Mouse (Mus musculus) urinary bladder, adult 2 months (tissue): ENCODE measurements around the gene Tent2. TPM values are rescaled to one million over a fixed set of nuclear protein-coding genes. Genes with fewer than 3 reads are reported as not detected.

Source experiments
- DNase-seq: peaks from one replicate; pipeline ENCODE4 v3.0.0; 2022; ENCODE audit warnings: low spot score
- polyA plus RNA-seq: library from polyadenylated mRNA; depleted of rRNA; stranded (reverse); fragments of >200 nt; gene quantifications from 2 replicates; pipeline ENCODE4 v1.2.3, GENCODE M21; 2012; rRNA removed

Tent2 gene
- polyA plus RNA-seq, 1 experiment, result 39.4 TPM

GRCm38 (mm10) chr13:93143819-93144283, 48.3 kb downstream of the Tent2 start:
- DNase-seq, result no peak

- no peak for DNase-seq
Observed at GRCm38 (mm10) chr13:93141184-93141583, 51.0 kb downstream of the Tent2 start.

GRCm38 (mm10) chr13:93138059-93138458, 54.1 kb downstream of the Tent2 start:
- no peak for DNase-seq

DNA sequence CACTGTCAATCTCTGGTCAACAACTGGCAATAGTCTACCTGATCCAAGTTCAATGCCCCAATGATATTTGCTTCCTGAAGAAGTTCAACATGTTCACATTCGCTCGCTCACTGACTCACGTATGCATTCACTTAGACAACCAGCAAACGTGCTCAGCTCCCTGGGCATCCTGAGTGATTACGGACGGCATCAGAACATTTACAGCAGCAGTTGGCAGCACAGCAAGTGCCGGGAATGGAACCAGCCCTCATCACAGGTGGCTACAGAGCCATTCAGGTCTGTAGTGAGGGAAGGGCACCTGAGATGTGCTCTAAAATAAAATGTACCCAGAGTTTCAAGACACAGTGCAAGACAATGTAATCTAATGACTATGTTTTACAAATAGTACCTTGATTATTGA, 55.1 kb downstream of the Tent2 start:
- no peak for DNase-seq

- no peak for DNase-seq
Observed at GRCm38 (mm10) chr13:93136251-93136650, 55.9 kb downstream of the Tent2 start.

- no peak for DNase-seq
Observed at GRCm38 (mm10) chr13:93135501-93135900, 56.7 kb downstream of the Tent2 start.

DNA sequence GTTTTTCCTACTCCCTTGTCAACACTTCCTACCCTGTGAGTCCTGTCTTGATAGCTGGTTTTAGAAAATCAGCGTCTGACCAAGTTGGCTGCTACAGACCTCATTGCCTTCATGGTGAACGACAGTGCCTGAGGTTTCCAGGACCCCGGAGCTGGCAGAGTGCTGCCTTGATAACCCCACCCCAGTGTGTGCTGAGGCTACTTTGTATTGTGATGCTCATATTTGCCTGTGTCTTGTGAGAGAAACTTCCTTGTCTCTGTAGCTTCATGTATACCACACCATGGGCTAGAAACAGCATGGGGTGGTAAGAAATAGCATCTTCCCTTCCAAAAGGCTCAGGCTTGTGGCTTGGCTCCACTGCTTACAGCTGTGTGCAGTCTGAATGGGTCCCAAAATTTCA, 61.5 kb downstream of the Tent2 start:
- no peak for DNase-seq

GRCm38 (mm10) chr13:93128961-93129360, 63.2 kb downstream of the Tent2 start:
- DNase-seq, result no peak

- no peak for DNase-seq
Observed at GRCm38 (mm10) chr13:93128111-93128860, 63.9 kb downstream of the Tent2 start.

- DNase-seq, result no peak
Observed at GRCm38 (mm10) chr13:93122321-93122720, 69.9 kb downstream of the Tent2 start.

GRCm38 (mm10) chr13:93117241-93117640, 74.9 kb downstream of the Tent2 start:
- no peak for DNase-seq

DNA sequence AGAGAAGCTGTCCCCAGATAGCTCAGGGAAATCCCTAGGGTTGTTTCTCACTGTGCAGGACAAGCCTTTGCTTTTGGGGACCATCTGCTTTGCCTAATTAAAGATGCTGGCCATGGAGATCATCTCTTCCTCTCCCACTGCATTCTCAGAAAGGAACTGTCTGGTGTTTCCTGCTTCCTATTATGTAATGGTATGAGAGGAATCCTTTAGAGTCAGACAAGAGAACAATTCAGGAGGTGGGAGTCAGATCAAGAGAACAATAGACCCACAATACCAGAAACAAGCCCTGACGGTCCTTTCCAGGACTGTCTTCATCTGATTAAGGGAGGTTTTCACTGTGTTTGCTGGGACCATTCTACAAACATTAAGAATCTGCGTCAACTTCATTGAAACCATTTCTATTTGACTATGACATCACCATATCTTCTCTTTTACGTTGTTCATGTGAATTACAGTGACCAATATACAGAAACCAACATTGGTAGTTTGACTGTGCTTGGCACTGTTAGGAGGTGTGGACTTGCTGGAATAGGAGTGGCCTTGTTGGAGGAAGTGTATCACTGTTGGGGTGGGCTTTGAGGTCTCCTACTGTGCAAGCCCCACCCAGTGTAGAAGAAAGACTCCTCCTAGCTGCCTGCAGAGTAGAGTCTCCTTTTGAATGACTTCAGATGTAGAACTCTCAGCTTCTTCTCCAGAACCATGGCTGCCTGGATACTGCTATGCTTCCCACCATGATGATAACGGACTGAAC, 89.7 kb downstream of the Tent2 start:
- DNase-seq, result no peak

DNA sequence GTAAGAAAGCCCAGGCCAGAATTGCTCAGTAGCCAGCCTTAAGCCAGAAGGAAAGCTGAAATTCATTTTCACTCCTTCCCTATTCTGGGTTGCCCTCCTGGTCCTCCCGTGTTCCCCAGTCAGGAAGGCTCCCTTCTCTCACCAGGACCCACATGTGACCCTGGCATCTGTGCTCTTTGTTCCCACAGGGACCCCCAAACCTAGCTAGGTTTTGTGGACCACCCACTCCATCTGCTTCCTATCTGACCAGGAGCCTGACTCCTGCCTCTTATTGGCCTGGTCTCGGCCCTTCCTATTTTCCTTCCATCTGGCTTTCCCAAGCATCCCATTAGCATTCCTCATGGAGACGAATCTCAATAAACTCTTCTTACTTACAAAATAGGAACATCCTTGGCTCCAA, 93.6 kb downstream of the Tent2 start:
- DNase-seq, result no peak

DNA sequence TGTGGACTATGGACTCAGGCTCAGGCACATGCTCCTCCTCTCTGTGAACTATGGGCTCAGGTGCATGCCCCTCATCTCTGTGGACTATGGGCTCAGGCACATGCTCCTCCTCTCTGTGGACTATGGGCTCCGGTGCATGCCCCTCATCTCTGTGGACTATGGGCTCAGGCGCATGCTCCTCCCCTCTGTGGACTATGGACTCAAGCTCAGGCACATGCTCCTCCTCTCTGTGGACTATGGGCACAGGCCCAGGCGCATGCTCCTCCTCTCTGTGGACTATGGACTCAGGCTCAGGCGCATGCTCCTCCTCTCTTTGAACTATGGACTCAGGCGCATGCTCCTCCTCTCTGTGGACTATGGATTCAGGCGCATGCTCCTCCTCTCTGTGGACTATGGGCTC, 95.5 kb downstream of the Tent2 start:
- no peak for DNase-seq

Other genes starting within 250 kb of the Tent2 start
- 0.76 and 1.3 TPM in 2 replicates for gene Cmya5, start 47.7 kb downstream of the Tent2 start, polyA plus RNA-seq
- gene Homer1, start 107.2 kb upstream of the Tent2 start, polyA plus RNA-seq, result 8.3 and 8.8 TPM in 2 replicates